Mouse (Mus musculus) bone marrow, adult 2 months (tissue): ENCODE data around the gene Rpl36a-ps1.

Experiments
- CTCF ChIP-seq: fragments of 200-500 bp; IDR thresholded peaks from 2 replicates; pipeline ENCODE4 v1.5.1; 2011; ENCODE audit warnings: low read length, control low read depth; ENCODE audit not compliant: control insufficient read depth, insufficient read depth
- POLR2A ChIP-seq: fragments of 200-500 bp; IDR thresholded peaks from 2 replicates; pipeline ENCODE4 v1.6.1; 2011; ENCODE audit warnings: low read depth, mild to moderate bottlenecking, control low read depth, low read length, borderline replicate concordance; ENCODE audit not compliant: control insufficient read depth

- TF ChIP-seq CTCF (no peak), POLR2A (no peak)
These were observed 41.9 kb upstream of the Rpl36a-ps1 start for GRCm38 (mm10) chr14:99036039-99036438.
